Mouse (Mus musculus) C2C12 (cell line): Measurements from ENCODE around the gene Vgll4. TPM values are rescaled to one million over a fixed set of nuclear protein-coding genes. Genes with fewer than 3 reads are reported as not detected.

ENCODE experiments used
- H3K27me3 ChIP-seq: one replicate; pipeline ENCODE4 v1.6.1; 2011; ENCODE audit not compliant: control insufficient read depth, insufficient read depth, insufficient read length
- H3K36me3 ChIP-seq: one replicate; pipeline ENCODE4 v1.6.1; 2011; ENCODE audit not compliant: control insufficient read depth, insufficient read depth
- H3K4me3 ChIP-seq: one replicate; pipeline ENCODE4 v1.5.1; 2011; ENCODE audit warnings: mild to moderate bottlenecking, control low read depth; ENCODE audit not compliant: poor library complexity, insufficient read depth, severe bottlenecking
- H3K79me2 ChIP-seq: one replicate; pipeline ENCODE4 v1.6.1; 2011; ENCODE audit not compliant: control insufficient read depth, insufficient read depth
- H3K79me3 ChIP-seq: one replicate; pipeline ENCODE4 v1.6.1; 2011; ENCODE audit warnings: low read depth, control low read depth
- H3ac ChIP-seq: one replicate; pipeline ENCODE3; 2011; ENCODE audit warnings: low read depth; ENCODE audit not compliant: control insufficient read depth, insufficient read length
- CEBPB ChIP-seq: IDR thresholded peaks from one replicate; pipeline ENCODE4 v1.6.1; 2011; ENCODE audit warnings: low read depth, mild to moderate bottlenecking, control low read depth, moderate library complexity
- CTCF ChIP-seq: IDR thresholded peaks from one replicate; pipeline ENCODE4 v1.5.1; 2011; ENCODE audit not compliant: control insufficient read depth, insufficient read depth, insufficient read length
- FOSL1 ChIP-seq: IDR thresholded peaks from one replicate; pipeline ENCODE4 v1.8.0; 2011; ENCODE audit warnings: mild to moderate bottlenecking, low read length; ENCODE audit not compliant: poor library complexity, insufficient read depth, severe bottlenecking
- MAX ChIP-seq: IDR thresholded peaks from one replicate; pipeline ENCODE4 v1.6.1; 2011; ENCODE audit warnings: mild to moderate bottlenecking, control low read depth
- MYOD1 ChIP-seq: IDR thresholded peaks from one replicate; pipeline ENCODE4 v1.6.1; 2011; ENCODE audit warnings: low read depth; ENCODE audit not compliant: control insufficient read depth, insufficient read length
- MYOG ChIP-seq: IDR thresholded peaks from one replicate; pipeline ENCODE4 v1.6.1; 2011; ENCODE audit not compliant: control insufficient read depth, insufficient read length; ENCODE audit errors: extremely low read depth
- USF1 ChIP-seq: IDR thresholded peaks from one replicate; pipeline ENCODE4 v1.6.1; 2011; ENCODE audit warnings: low read depth, mild to moderate bottlenecking, control low read depth, moderate library complexity
- polyA plus RNA-seq: library from polyadenylated mRNA; unstranded; fragments of >200 nt; fragmentation: generic; extraction: Trizol; gene quantifications from one replicate; pipeline ENCODE4 v1.2.1, GENCODE M21; 2012; ENCODE audit warnings: missing spikeins

Gene Vgll4
- polyA plus RNA-seq, 1 experiment, result 30.7 TPM

DNA sequence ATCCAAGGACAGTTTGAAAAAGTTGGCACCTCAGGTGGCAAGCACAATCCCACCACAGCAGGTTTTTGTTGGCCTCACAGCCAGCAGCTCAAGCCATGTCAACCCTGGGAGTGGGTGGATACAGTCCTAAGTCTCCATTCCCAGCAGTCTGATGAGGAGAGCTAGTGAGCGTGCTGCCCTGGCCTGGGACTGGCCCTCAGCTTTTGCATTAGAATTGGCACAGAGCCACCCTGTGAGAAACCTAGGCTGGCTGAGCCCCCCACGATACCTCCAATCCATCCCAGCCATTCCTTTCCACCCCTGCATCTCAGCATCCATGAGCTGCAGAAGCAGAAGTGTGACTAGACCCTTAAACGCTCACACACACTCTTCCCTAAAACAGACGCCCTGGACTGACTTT lies 67.9 kb downstream of the Vgll4 start:
- Histone ChIP-seq H3K36me3 (peaks cover 7% of the 10 kb centered on the region), H3K27me3 (no peaks in the 10 kb centered on the region), H3K79me3 (peaks cover 91% of the 10 kb centered on the region), H3ac (no peak overlapping the region), H3K4me3 (no peak overlapping the region), H3K79me2 (peaks cover 100% of the 10 kb centered on the region)
- TF ChIP-seq CEBPB (no peak), USF1 (no peak), FOSL1 (no peak), CTCF (no peak), MYOD1 (no peak), MAX (no peak), MYOG (no peak)

DNA sequence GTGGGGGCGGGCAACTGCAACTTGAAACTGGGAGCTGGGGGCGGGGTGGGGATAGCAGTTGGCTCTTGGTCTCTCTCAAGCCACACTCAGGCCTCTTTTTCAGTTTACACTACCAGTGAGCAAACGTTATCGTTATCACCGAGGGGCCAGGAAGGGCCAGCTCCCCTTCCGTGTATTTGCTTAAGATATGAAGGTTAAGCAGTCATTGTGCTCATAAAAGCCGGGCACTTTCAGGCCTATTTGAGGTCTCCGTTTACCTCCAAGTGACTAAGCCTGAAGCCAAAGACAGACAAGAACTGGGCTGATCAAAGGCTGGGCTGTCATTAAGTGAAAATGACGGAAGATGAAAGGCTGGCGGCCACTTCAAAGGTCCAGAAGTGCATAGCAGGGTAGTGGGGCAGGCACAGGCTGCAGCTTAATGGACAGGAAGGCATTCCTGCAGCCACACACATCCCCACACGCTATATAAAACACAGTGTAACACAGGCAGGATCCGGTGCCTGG lies 68.4 kb downstream of the Vgll4 start:
- H3K79me3 ChIP-seq, result peaks cover 92% of the 10 kb centered on the region
- H3K36me3 ChIP-seq, result peaks cover 7% of the 10 kb centered on the region
- TF ChIP-seq CTCF (no peak), MAX (no peak), CEBPB (no peak), FOSL1 (no peak), USF1 (no peak), MYOD1 (no peak), MYOG (no peak)
- H3K79me2 ChIP-seq, result peaks cover 100% of the 10 kb centered on the region
- no peaks in the 10 kb centered on the region for H3K27me3 ChIP-seq
- H3K4me3 ChIP-seq, result no peak overlapping the region
- no peak overlapping the region for H3ac ChIP-seq

GRCm38 (mm10) chr6:114900194-114900593 lies 69.6 kb downstream of the Vgll4 start:
- Histone ChIP-seq H3K27me3 (no peaks in the 10 kb centered on the region), H3ac (no peak overlapping the region), H3K79me3 (peaks cover 91% of the 10 kb centered on the region), H3K4me3 (no peak overlapping the region), H3K79me2 (peaks cover 100% of the 10 kb centered on the region), H3K36me3 (peaks cover 7% of the 10 kb centered on the region)
- TF ChIP-seq MYOD1 (no peak), FOSL1 (no peak), MYOG (no peak), MAX (no peak), USF1 (no peak), CTCF (no peak), CEBPB (no peak)

DNA sequence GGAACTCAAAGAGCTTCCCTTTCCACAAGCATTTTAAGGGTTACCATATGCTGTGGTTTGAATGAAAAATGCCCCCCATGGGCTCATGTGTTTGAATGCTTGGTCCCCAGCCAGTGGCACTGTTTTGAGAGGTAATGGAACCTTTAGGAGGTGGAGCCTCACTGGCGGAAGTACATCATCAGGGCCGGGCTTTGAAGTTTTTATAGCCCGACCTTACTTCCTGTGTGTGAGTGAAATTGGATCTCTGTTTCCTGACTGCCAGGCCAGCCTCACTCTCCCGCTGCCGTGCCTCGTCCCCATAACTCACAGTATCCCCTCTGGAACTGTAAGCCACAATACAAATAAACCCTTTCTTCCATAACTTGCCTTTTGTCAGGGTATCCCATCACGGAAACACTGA lies 70.1 kb downstream of the Vgll4 start:
- no peak overlapping the region for H3K4me3 ChIP-seq
- peaks cover 7% of the 10 kb centered on the region for H3K36me3 ChIP-seq
- H3K79me2 ChIP-seq, result peaks cover 100% of the 10 kb centered on the region
- H3ac ChIP-seq, result no peak overlapping the region
- TF ChIP-seq USF1, result no peak
- TF ChIP-seq CTCF, result no peak
- no peak for TF ChIP-seq MYOG
- TF ChIP-seq MAX, result no peak
- no peak for TF ChIP-seq MYOD1
- no peak for TF ChIP-seq CEBPB
- TF ChIP-seq FOSL1, result no peak
- H3K27me3 ChIP-seq, result no peaks in the 10 kb centered on the region
- peaks cover 92% of the 10 kb centered on the region for H3K79me3 ChIP-seq

DNA sequence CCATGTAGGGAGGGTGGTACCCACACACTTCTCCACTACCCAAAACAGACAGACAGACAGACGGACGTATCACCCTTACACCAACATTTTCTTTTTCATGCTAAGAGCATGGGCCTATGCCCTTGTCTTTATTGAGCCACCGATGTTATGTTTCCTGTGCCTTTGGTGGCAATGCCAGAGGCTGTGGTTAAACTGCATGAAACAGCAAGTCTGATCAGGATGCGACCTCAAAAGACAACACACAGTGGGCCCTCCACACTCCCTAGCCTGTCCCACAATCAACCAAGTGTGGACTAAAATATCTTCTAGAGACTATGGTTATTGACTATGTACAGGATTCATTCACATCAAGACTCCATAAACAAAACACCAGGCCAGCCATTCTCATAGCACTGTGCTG lies 70.8 kb downstream of the Vgll4 start:
- Histone ChIP-seq H3K79me3 (peaks cover 85% of the 10 kb centered on the region), H3ac (no peak overlapping the region), H3K79me2 (peaks cover 100% of the 10 kb centered on the region), H3K27me3 (no peaks in the 10 kb centered on the region), H3K4me3 (no peak overlapping the region), H3K36me3 (peaks cover 7% of the 10 kb centered on the region)
- TF ChIP-seq CTCF (no peak), USF1 (no peak), MYOD1 (no peak), FOSL1 (no peak), MAX (no peak), CEBPB (no peak), MYOG (no peak)

DNA sequence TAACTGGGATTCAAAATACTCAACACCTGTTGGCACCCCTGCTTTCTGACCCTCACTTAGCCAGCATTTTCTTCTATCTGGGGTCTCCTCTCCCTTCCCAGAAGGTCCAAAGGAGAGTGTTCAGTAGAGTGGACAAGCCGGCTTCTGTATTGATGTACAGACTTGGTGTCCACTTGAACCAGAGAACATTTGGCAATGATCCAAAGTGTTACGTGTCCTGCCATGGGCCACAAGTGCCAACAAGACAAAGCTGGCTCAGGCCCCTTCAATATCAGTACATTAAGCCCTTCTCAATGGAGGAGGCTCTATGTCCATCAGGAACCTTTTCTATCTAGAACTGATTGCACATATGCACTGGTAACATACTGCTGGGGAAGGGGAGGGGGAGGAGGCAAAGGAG lies 73.5 kb downstream of the Vgll4 start:
- no peak overlapping the region for H3ac ChIP-seq
- TF ChIP-seq USF1 (no peak), MYOD1 (no peak), CTCF (no peak), FOSL1 (no peak), CEBPB (no peak), MYOG (no peak), MAX (no peak)
- peaks cover 82% of the 10 kb centered on the region for H3K79me3 ChIP-seq
- no peaks in the 10 kb centered on the region for H3K27me3 ChIP-seq
- H3K79me2 ChIP-seq, result peaks cover 100% of the 10 kb centered on the region
- H3K36me3 ChIP-seq, result peaks cover 7% of the 10 kb centered on the region
- H3K4me3 ChIP-seq, result no peak overlapping the region
